Mouse (Mus musculus): ENCODE data around the gene Phc2.

GRCm38 (mm10) chr4:128618246-128618911, 36.1 kb upstream of the Phc2 start, which contains the start of gene Tlr12:
- no peak for TF ChIP-seq EP300 (IDR thresholded peaks at IDR 0.05; ENCODE audit: low read depth in 1 of 2, low read length in 2 of 2)
- no peak for TF ChIP-seq KAT2A (conservative IDR thresholded peaks at IDR 0.05; ENCODE audit: low read depth, low read length)
- no peak for TF ChIP-seq MXI1 (IDR thresholded peaks at IDR 0.05; ENCODE audit: low read depth, low read length)
- no peak for TF ChIP-seq NRF1 (IDR thresholded peaks at IDR 0.05; ENCODE audit: insufficient read depth, low read depth, low read length, poor library complexity, severe bottlenecking)
- TF ChIP-seq ETS1 (IDR thresholded peaks at IDR 0.05; ENCODE audit: low read depth, low read length), result no peak
- TF ChIP-seq MYB (IDR thresholded peaks at IDR 0.05; ENCODE audit: low read depth, low read length), result no peak

Data from MEL (cell line).